Mouse (Mus musculus) left cerebral cortex, postnatal 36 days (tissue): ENCODE measurements around the gene Med4. TPM values are rescaled to one million over a fixed set of nuclear protein-coding genes. Genes with fewer than 3 reads are reported as not detected.
A peak's percentile ranks its signal among the peaks of the same experiment; 100 is the strongest.

Experiments
- DNase-seq, 2 experiments: peaks; one replicate each; pipeline ENCODE4 v3.0.0; 2021 to 2022; ENCODE audit warnings: low spot score in 2 of 2, mixed read lengths in 1 of 2
- intact Hi-C: fragments of 180-260 bp; cut with DNase I; formaldehyde crosslinking; loops from one replicate; pipeline ENCODE4 v1.15.1; 2025
- total RNA-seq, 2 experiments: library from RNA; stranded (reverse); gene quantifications; 2 replicates each; pipeline ENCODE4 v1.2.3; 2021

Gene Med4
- total RNA-seq, 2 experiments from 2014 or later = 28.4 to 28.7 TPM

DNA sequence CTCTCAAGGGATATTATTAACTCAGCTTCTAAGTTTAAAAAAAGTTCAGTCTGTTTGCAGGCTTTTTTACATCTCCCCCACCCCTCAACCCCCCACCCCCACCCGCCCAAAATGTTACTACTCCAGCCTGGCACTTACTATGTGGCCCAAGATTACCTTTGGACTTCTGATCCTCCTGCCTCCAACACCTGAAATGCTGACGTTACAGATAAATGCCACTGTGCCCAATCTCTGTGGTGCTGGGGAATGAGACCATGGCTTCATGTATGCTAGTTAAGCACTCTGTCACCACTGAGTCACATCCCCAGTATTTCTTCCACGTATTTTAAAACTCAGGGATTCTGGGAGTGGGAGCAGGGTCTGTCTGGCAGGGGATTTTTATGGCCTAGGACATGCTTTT, 40.5 kb downstream of the Med4 start:
- no peak for DNase-seq
- intact Hi-C loops = no loop called here

DNA sequence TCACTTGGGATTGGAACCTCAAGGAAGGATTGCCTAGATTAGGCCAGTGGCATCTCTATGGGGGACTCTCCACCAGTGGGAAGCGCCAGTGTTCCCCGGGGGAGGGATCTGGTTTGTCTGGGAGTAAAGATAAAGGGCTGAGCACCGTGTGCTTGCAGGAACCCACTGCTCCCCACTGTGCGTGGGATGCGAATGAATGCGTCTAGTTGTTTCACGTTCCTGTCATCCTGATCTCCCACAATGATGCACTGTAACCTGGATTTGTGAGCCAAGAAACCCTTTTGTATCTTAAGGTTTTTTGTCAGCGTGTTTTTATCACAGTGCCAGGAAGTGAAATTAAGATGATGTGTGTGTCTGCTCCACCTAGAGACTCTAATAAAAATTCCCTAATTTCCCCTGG, 40.9 kb downstream of the Med4 start:
- no peak for DNase-seq
- intact Hi-C loops = no loop called here

GRCm38 (mm10) chr14:73551164-73551563, 41.3 kb downstream of the Med4 start:
- intact Hi-C loops = no loop called here

GRCm38 (mm10) chr14:73552341-73553121, 42.7 kb downstream of the Med4 start:
- intact Hi-C loops = loop anchor here (1.0 kb wide), 1 partner anchor 27 kb away; the partner anchor contains the start of gene Sucla2
- DNase-seq = peak; percentile 93 to 94

More at GRCm38 (mm10) chr14:73551164-73551563, 41.3 kb downstream of the Med4 start:
- no peak for DNase-seq

DNA sequence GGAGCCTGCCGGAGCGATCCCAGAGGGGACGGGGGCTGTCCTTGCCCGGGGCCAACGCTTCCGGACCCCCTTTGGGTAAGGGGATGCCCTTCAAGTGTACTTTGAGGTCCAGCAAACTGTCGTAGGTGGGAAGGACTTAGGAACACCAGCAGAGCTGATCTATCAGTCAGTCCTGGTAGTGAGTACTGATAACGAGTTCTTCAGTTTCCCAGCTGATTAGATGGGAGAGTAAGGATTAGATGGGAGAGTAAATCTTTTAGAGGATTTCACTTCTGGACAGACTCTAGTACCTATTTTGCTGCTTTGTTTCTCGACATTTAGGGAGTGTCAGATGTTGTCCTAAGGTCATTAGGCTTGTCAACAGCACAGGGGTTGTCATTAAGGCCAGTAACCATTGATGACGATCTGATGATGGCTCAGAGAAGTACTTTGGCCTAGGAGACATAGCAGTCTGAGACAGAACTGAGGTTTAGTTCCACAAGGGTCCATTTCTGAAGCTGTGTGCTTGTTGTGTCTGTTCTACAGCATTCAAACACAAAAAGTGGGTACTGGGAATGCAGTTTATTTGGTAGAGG, 43.4 kb downstream of the Med4 start:
- no peak for DNase-seq
- intact Hi-C loops = no loop called here

Other genes with a start within 250 kb of the Med4 start
- gene Rb1, start 184.2 kb upstream of the Med4 start, total RNA-seq = 10 to 100 TPM; 27.4 to 33.2 TPM
- gene Itm2b, start 124.7 kb upstream of the Med4 start, total RNA-seq = 100 to 1,000 TPM; 725 to 789 TPM
- 100 to 1,000 TPM; 143 TPM for gene Sucla2, start 15.3 kb downstream of the Med4 start, total RNA-seq
- 1 to 10 TPM; 5.2 to 6.5 TPM for gene Nudt15, start 38.2 kb downstream of the Med4 start, total RNA-seq
- not detected for gene Gm21750, start 151.2 kb downstream of the Med4 start, total RNA-seq